Mouse (Mus musculus) ovary, postnatal 36 days (tissue): ENCODE measurements around the gene 4933430I17Rik.

Experiments
- DNase-seq: peaks from one replicate; pipeline ENCODE4 v3.0.0; 2022; ENCODE audit warnings: low spot score, mixed read lengths

Gene 4933430I17Rik

GRCm38 (mm10) chr4:62503374-62503970, 21.7 kb upstream of the 4933430I17Rik start, which contains the start of gene Hdhd3:
Gene Hdhd3 (minus strand): TSS chr4:62503467.
- DNase-seq, result no peak

- no peak for DNase-seq
Observed at GRCm38 (mm10) chr4:62505991-62506390, 19.2 kb upstream of the 4933430I17Rik start.

- DNase-seq, result no peak
Observed at GRCm38 (mm10) chr4:62506798-62507197, 18.4 kb upstream of the 4933430I17Rik start.

- peak; percentile 65 for DNase-seq
Observed at GRCm38 (mm10) chr4:62508839-62509238, 16.3 kb upstream of the 4933430I17Rik start.

- DNase-seq, result peak; percentile 83
Observed at GRCm38 (mm10) chr4:62509946-62510345, 15.2 kb upstream of the 4933430I17Rik start.

- no peak for DNase-seq
Observed at GRCm38 (mm10) chr4:62513998-62514506, 11.1 kb upstream of the 4933430I17Rik start.

GRCm38 (mm10) chr4:62514995-62515394, 10.2 kb upstream of the 4933430I17Rik start:
- no peak for DNase-seq

- no peak for DNase-seq
Observed at GRCm38 (mm10) chr4:62515490-62515889, 9.7 kb upstream of the 4933430I17Rik start.

- DNase-seq, result no peak
Observed at GRCm38 (mm10) chr4:62516079-62516478, 9.1 kb upstream of the 4933430I17Rik start.

- DNase-seq, result no peak
Observed at GRCm38 (mm10) chr4:62516579-62516978, 8.6 kb upstream of the 4933430I17Rik start.

- DNase-seq, result no peak
Observed at GRCm38 (mm10) chr4:62517046-62517445, 8.1 kb upstream of the 4933430I17Rik start.

- DNase-seq, result no peak
Observed at GRCm38 (mm10) chr4:62517538-62518415, 7.4 kb upstream of the 4933430I17Rik start.

- DNase-seq, result peak; percentile 50
Observed at GRCm38 (mm10) chr4:62518416-62519121, 6.6 kb upstream of the 4933430I17Rik start.

GRCm38 (mm10) chr4:62519122-62519848, 5.9 kb upstream of the 4933430I17Rik start:
- no peak for DNase-seq

- peak; percentile 92 for DNase-seq
Observed at GRCm38 (mm10) chr4:62519849-62520233, 5.3 kb upstream of the 4933430I17Rik start, which contains the start of gene Alad. Gene Alad (minus strand): TSS chr4:62519918.

GRCm38 (mm10) chr4:62520892-62521400, 4.2 kb upstream of the 4933430I17Rik start:
- no peak for DNase-seq

GRCm38 (mm10) chr4:62525489-62525811, 281 bp downstream of the 4933430I17Rik start:
- no peak for DNase-seq

GRCm38 (mm10) chr4:62526256-62526655, 1.1 kb downstream of the 4933430I17Rik start:
- no peak for DNase-seq

GRCm38 (mm10) chr4:62527655-62528054, 2.5 kb downstream of the 4933430I17Rik start:
- no peak for DNase-seq

- no peak for DNase-seq
Observed at GRCm38 (mm10) chr4:62533729-62534128, 8.6 kb downstream of the 4933430I17Rik start.

GRCm38 (mm10) chr4:62541802-62542201, 16.6 kb downstream of the 4933430I17Rik start:
- no peak for DNase-seq

GRCm38 (mm10) chr4:62543782-62544181, 18.6 kb downstream of the 4933430I17Rik start:
- DNase-seq, result no peak
